ENCODE assay signal across 8 mouse cellular contexts in genomic region chr16:94995542-94996131, GRCm38 (mm10). TPM values are rescaled to one million over a fixed set of nuclear protein-coding genes. Genes with fewer than 3 reads are reported as not detected.
DNase-seq lines count a peak whose midpoint lies in the region; ATAC-seq and TF ChIP-seq lines count a peak whose summit lies in the region.

No protein-coding gene starts in this region.

- peak overlapping the region; percentile 69 for H3K4me3 ChIP-seq in left cerebral cortex, adult 2 months
- H3K4me3 ChIP-seq in forebrain, embryonic 13.5 days, result peak overlapping the region; percentile 48; the same call in 1 of the 2 replicates
- H3K4me3 ChIP-seq in midbrain, postnatal 0 days (ENCODE audit: low read depth, low read length), result peak overlapping the region; percentile 62

- peak overlapping the region; percentile 88 for H3K4me2 ChIP-seq in forebrain, embryonic 13.5 days
- H3K4me2 ChIP-seq in midbrain, postnatal 0 days (ENCODE audit: low read depth, low read length, poor library complexity, severe bottlenecking), result peak overlapping the region; percentile 65

- no peaks in the 10 kb centered on the region for H3K36me3 ChIP-seq in forebrain, embryonic 13.5 days (ENCODE audit: poor library complexity, severe bottlenecking)
- no peaks in the 10 kb centered on the region for H3K36me3 ChIP-seq in midbrain, postnatal 0 days (ENCODE audit: insufficient read depth, low read length)

- peaks cover 35% of the 10 kb centered on the region for H3K4me1 ChIP-seq in forebrain, embryonic 13.5 days
- H3K4me1 ChIP-seq in midbrain, postnatal 0 days (ENCODE audit: insufficient read depth, low read length), result peaks cover 11% of the 10 kb centered on the region; the same call in 1 of the 2 replicates

- peak; percentile 34 to 48 for DNase-seq in left cerebral cortex, adult 2 months (ENCODE audit: extremely low spot score in 1 of 2, low spot score in 2 of 2)
- no peak for DNase-seq in left cerebral cortex, adult 8-10 months (ENCODE audit: low spot score in 2 of 2)
- peak; percentile 81 for DNase-seq in brain, adult 2 months (ENCODE audit: low read depth, low spot score)
- DNase-seq in kidney, postnatal 4 days, result peak; percentile 80 to 83
- peak; percentile 61 for DNase-seq in midbrain, postnatal 0 days (ENCODE audit: low spot score)

- peaks cover 51% of the 10 kb centered on the region for H3K27me3 ChIP-seq in forebrain, embryonic 13.5 days
- 0 out of 2 replicates have a peak, but pooled peaks cover 3% of the 10 kb centered on the region for H3K27me3 ChIP-seq in midbrain, postnatal 0 days (ENCODE audit: insufficient read depth, low read length)

- WGBS in forebrain, embryonic 13.5 days, result 9% methylated on average over 13 of the region's 13 CpGs
- WGBS in midbrain, postnatal 0 days, result 8% methylated on average over 13 of the region's 13 CpGs

- H3K9ac ChIP-seq in forebrain, embryonic 13.5 days, result no peak overlapping the region
- peak overlapping the region; percentile 64 for H3K9ac ChIP-seq in midbrain, postnatal 0 days (replicated peaks; ENCODE audit: low read length, poor library complexity, severe bottlenecking)

- H3K27ac ChIP-seq in left cerebral cortex, adult 2 months, result peak overlapping the region; percentile 98
- H3K27ac ChIP-seq in forebrain, embryonic 13.5 days, result no peak overlapping the region
- no peak overlapping the region for H3K27ac ChIP-seq in midbrain, postnatal 0 days (ENCODE audit: low read depth, low read length)

- no peak for ATAC-seq in forebrain, embryonic 13.5 days
- no peak for ATAC-seq in midbrain, postnatal 0 days (ENCODE audit: low FRiP score)
- no peak for ATAC-seq in erythroblast, adult 5-6 weeks (replicated peaks; ENCODE audit: low FRiP score, poor library complexity, severe bottlenecking)
- ATAC-seq in megakaryocyte-erythroid progenitor cell, adult 5-6 weeks (replicated peaks; ENCODE audit: low FRiP score, low TSS enrichment, poor library complexity, severe bottlenecking), result no peak

- H3K9me3 ChIP-seq in forebrain, embryonic 13.5 days (replicated peaks), result no peaks in the 10 kb centered on the region
- no peaks in the 10 kb centered on the region for H3K9me3 ChIP-seq in midbrain, postnatal 0 days (ENCODE audit: low read length)

- TF ChIP-seq CTCF in left cerebral cortex, adult 2 months (IDR thresholded peaks at IDR 0.05), result no peak
- peak; percentile 29 for TF ChIP-seq CTCF in midbrain, postnatal 0 days (IDR thresholded peaks at IDR 0.05)

- intact Hi-C loops in left cerebral cortex, adult 2 months (cut with DNase I), result loop anchor here (2.0 to 5.0 kb wide), 2 partner anchors 63 to 273 kb away; no protein-coding TSS in a partner anchor

RNA-seq across cellular contexts. Expression of gene Kcnj6, which starts 1.9 kb away (rescaled TPM):
- 10 to 100 TPM; 93.5 to 98.3 TPM for total RNA-seq in left cerebral cortex, adult 2 months (2021)
- 10 to 100 TPM; 60.5 to 72.2 (median 66.7) TPM for total RNA-seq in left cerebral cortex, adult 8-10 months (2022)
- 0.75 and 0.97 TPM in 2 replicates for polyA plus RNA-seq in forebrain, embryonic 13.5 days (2015; fragmentation: Nextera tagmentation; extraction: Ambion mirVana)
- total RNA-seq in midbrain, postnatal 0 days (2014; rRNA removed), result 12.9 and 14.7 TPM in 2 replicates
- polyA plus RNA-seq in midbrain, postnatal 0 days (2015; fragmentation: Nextera tagmentation; extraction: Ambion mirVana), result 2.2 and 3.2 TPM in 2 replicates
- total RNA-seq in erythroblast, adult 5-6 weeks (2015; ENCODE audit: low replicate concordance), result not detected in 2 replicates
- not detected in 2 replicates for total RNA-seq in erythroblast, adult 5-6 weeks (2017; ENCODE audit: low replicate concordance)
- not detected in 2 replicates for total RNA-seq in megakaryocyte-erythroid progenitor cell, adult 5-6 weeks (2014; fragmentation: Nextera tagmentation)
- total RNA-seq in megakaryocyte-erythroid progenitor cell, adult 5-6 weeks (2017), result not detected in 2 replicates

Comparison
In these comparisons a context has a peak if more than half of its experiments do, and no peak if none do; other contexts are left out.
1. DNase-seq: peak in left cerebral cortex, adult 2 months (2 of 2), brain, adult 2 months (single experiment), kidney, postnatal 4 days (2 of 2) and midbrain, postnatal 0 days (single experiment); none in left cerebral cortex, adult 8-10 months (0 of 2).
2. RNA of gene Kcnj6, which starts 1.9 kb away (total RNA-seq): 93.5 to 98.3 TPM in left cerebral cortex, adult 2 months, 60.5 to 72.2 TPM in left cerebral cortex, adult 8-10 months and 12.9 to 14.7 TPM in midbrain, postnatal 0 days; not detected in erythroblast, adult 5-6 weeks and not detected in megakaryocyte-erythroid progenitor cell, adult 5-6 weeks; every median in the first group is over 10 times any median in the second.
3. Peak in every context shown above with its lines, with median percentiles within 50 percentile points of each other: H3K4me3 ChIP-seq.